Mouse (Mus musculus): ENCODE results near the gene Litaf. TPM values are rescaled to one million over a fixed set of nuclear protein-coding genes. Genes with fewer than 3 reads are reported as not detected.

Litaf gene
- polyA plus RNA-seq, 1 experiment from 2014 or later = 88.9 TPM

- no peaks in the 10 kb centered on the region; the same call in none of the 2 replicates for H3K9me3 ChIP-seq (ENCODE audit: control insufficient read depth, low read length)
- peaks cover 3% of the 10 kb centered on the region; the same call in 1 of the 2 replicates for H3K36me3 ChIP-seq (ENCODE audit: control insufficient read depth, insufficient read depth, low read length)
- ATAC-seq (ENCODE audit: low read depth) = no peak
- H3K4me1 ChIP-seq (ENCODE audit: control insufficient read depth, insufficient read depth, low read length) = 0 out of 2 replicates have a peak, but pooled peaks cover 12% of the 10 kb centered on the region
- no peaks in the 10 kb centered on the region for H3K27me3 ChIP-seq (replicated peaks; ENCODE audit: control insufficient read depth, insufficient read depth, low read length)
- H3K4me3 ChIP-seq (ENCODE audit: low read depth, low read length) = no peak overlapping the region
- H3K4me2 ChIP-seq (ENCODE audit: low read depth, low read length) = no peak overlapping the region
- 56% methylated on average over 9 of the region's 9 CpGs for WGBS
- peak; percentile 74 for DNase-seq (ENCODE audit: low spot score)
- H3K27ac ChIP-seq (replicated peaks; ENCODE audit: low read depth, low read length) = peak overlapping the region; percentile 54
- H3K9ac ChIP-seq (ENCODE audit: low read depth, low read length) = no peak overlapping the region
These were observed 77.7 kb downstream of the Litaf start for GRCm38 (mm10) chr16:10988261-10988660.

- no peak overlapping the region for H3K4me2 ChIP-seq (ENCODE audit: low read depth, low read length)
- DNase-seq (ENCODE audit: low spot score) (no peak), ATAC-seq (ENCODE audit: low read depth) (no peak)
- H3K4me3 ChIP-seq (ENCODE audit: low read depth, low read length) = no peak overlapping the region
- no peak overlapping the region for H3K9ac ChIP-seq (ENCODE audit: low read depth, low read length)
- H3K9me3 ChIP-seq (ENCODE audit: control insufficient read depth, low read length) = no peaks in the 10 kb centered on the region
- no peaks in the 10 kb centered on the region for H3K27me3 ChIP-seq (replicated peaks; ENCODE audit: control insufficient read depth, insufficient read depth, low read length)
- peaks cover 2% of the 10 kb centered on the region; the same call in 1 of the 2 replicates for H3K36me3 ChIP-seq (ENCODE audit: control insufficient read depth, insufficient read depth, low read length)
- H3K27ac ChIP-seq (replicated peaks; ENCODE audit: low read depth, low read length) = no peak overlapping the region
- H3K4me1 ChIP-seq (ENCODE audit: control insufficient read depth, insufficient read depth, low read length) = peaks cover 16% of the 10 kb centered on the region
- 68% methylated on average over 5 of the region's 5 CpGs for WGBS
These were observed 81.4 kb downstream of the Litaf start for GRCm38 (mm10) chr16:10984534-10984933.

GRCm38 (mm10) chr16:10981493-10982070 is 84.4 kb downstream of the Litaf start:
- H3K4me3 ChIP-seq (ENCODE audit: low read depth, low read length) = no peak overlapping the region
- ATAC-seq (ENCODE audit: low read depth) (no peak), DNase-seq (ENCODE audit: low spot score) (no peak)
- H3K9ac ChIP-seq (ENCODE audit: low read depth, low read length) = no peak overlapping the region
- WGBS = 69% methylated on average over 7 of the region's 7 CpGs
- peaks cover 13% of the 10 kb centered on the region for H3K4me1 ChIP-seq (ENCODE audit: control insufficient read depth, insufficient read depth, low read length)
- H3K27me3 ChIP-seq (replicated peaks; ENCODE audit: control insufficient read depth, insufficient read depth, low read length) = no peaks in the 10 kb centered on the region
- H3K36me3 ChIP-seq (ENCODE audit: control insufficient read depth, insufficient read depth, low read length) = no peaks in the 10 kb centered on the region
- no peak overlapping the region for H3K27ac ChIP-seq (replicated peaks; ENCODE audit: low read depth, low read length)
- H3K9me3 ChIP-seq (ENCODE audit: control insufficient read depth, low read length) = no peaks in the 10 kb centered on the region
- H3K4me2 ChIP-seq (ENCODE audit: low read depth, low read length) = no peak overlapping the region

- H3K36me3 ChIP-seq (ENCODE audit: control insufficient read depth, insufficient read depth, low read length) = no peaks in the 10 kb centered on the region
- peak overlapping the region; percentile 71 for H3K27ac ChIP-seq (replicated peaks; ENCODE audit: low read depth, low read length)
- peak; percentile 78 for ATAC-seq (ENCODE audit: low read depth)
- no peak overlapping the region for H3K4me3 ChIP-seq (ENCODE audit: low read depth, low read length)
- peak; percentile 83 for DNase-seq (ENCODE audit: low spot score)
- no peaks in the 10 kb centered on the region for H3K9me3 ChIP-seq (ENCODE audit: control insufficient read depth, low read length)
- H3K9ac ChIP-seq (ENCODE audit: low read depth, low read length) = no peak overlapping the region
- no peak overlapping the region for H3K4me2 ChIP-seq (ENCODE audit: low read depth, low read length)
- no peaks in the 10 kb centered on the region for H3K27me3 ChIP-seq (replicated peaks; ENCODE audit: control insufficient read depth, insufficient read depth, low read length)
- peaks cover 13% of the 10 kb centered on the region for H3K4me1 ChIP-seq (ENCODE audit: control insufficient read depth, insufficient read depth, low read length)
- 26% methylated on average over 11 of the region's 11 CpGs for whole genome bisulfite sequencing
These were observed 86.7 kb downstream of the Litaf start for GRCm38 (mm10) chr16:10979064-10979803.

- Histone ChIP-seq H3K27ac (replicated peaks; ENCODE audit: low read depth, low read length) (no peak overlapping the region), H3K36me3 (ENCODE audit: control insufficient read depth, insufficient read depth, low read length) (0 out of 2 replicates have a peak, but pooled peaks cover 5% of the 10 kb centered on the region), H3K4me1 (ENCODE audit: control insufficient read depth, insufficient read depth, low read length) (peaks cover 13% of the 10 kb centered on the region), H3K9me3 (ENCODE audit: control insufficient read depth, low read length) (no peaks in the 10 kb centered on the region), H3K27me3 (replicated peaks; ENCODE audit: control insufficient read depth, insufficient read depth, low read length) (no peaks in the 10 kb centered on the region), H3K4me2 (ENCODE audit: low read depth, low read length) (no peak overlapping the region), H3K9ac (ENCODE audit: low read depth, low read length) (no peak overlapping the region), H3K4me3 (ENCODE audit: low read depth, low read length) (no peak overlapping the region)
- DNase-seq (ENCODE audit: low spot score) (no peak), ATAC-seq (ENCODE audit: low read depth) (no peak)
- 87% methylated on average over 9 of the region's 9 CpGs for WGBS
These were observed 88.1 kb downstream of the Litaf start for GRCm38 (mm10) chr16:10977877-10978276.

- 70% methylated on average over 11 of the region's 11 CpGs for WGBS
- Histone ChIP-seq H3K9me3 (ENCODE audit: control insufficient read depth, low read length) (no peaks in the 10 kb centered on the region), H3K27me3 (replicated peaks; ENCODE audit: control insufficient read depth, insufficient read depth, low read length) (no peaks in the 10 kb centered on the region), H3K9ac (ENCODE audit: low read depth, low read length) (no peak overlapping the region), H3K4me2 (ENCODE audit: low read depth, low read length) (no peak overlapping the region), H3K36me3 (ENCODE audit: control insufficient read depth, insufficient read depth, low read length) (0 out of 2 replicates have a peak, but pooled peaks cover 11% of the 10 kb centered on the region), H3K4me1 (ENCODE audit: control insufficient read depth, insufficient read depth, low read length) (peaks cover 13% of the 10 kb centered on the region), H3K4me3 (ENCODE audit: low read depth, low read length) (no peak overlapping the region), H3K27ac (replicated peaks; ENCODE audit: low read depth, low read length) (0 out of 2 replicates have a peak overlapping the region, but pooled peaks have one; percentile 33)
- ATAC-seq (ENCODE audit: low read depth) = no peak
- DNase-seq (ENCODE audit: low spot score) = peak; percentile 24
These were observed 89.7 kb downstream of the Litaf start for GRCm38 (mm10) chr16:10976202-10976631.

GRCm38 (mm10) chr16:10974939-10975338 is 91.0 kb downstream of the Litaf start:
- ATAC-seq (ENCODE audit: low read depth) (no peak), DNase-seq (ENCODE audit: low spot score) (no peak)
- Histone ChIP-seq H3K27ac (replicated peaks; ENCODE audit: low read depth, low read length) (no peak overlapping the region), H3K9ac (ENCODE audit: low read depth, low read length) (no peak overlapping the region), H3K27me3 (replicated peaks; ENCODE audit: control insufficient read depth, insufficient read depth, low read length) (no peaks in the 10 kb centered on the region), H3K4me3 (ENCODE audit: low read depth, low read length) (no peak overlapping the region), H3K4me1 (ENCODE audit: control insufficient read depth, insufficient read depth, low read length) (peaks cover 13% of the 10 kb centered on the region), H3K36me3 (ENCODE audit: control insufficient read depth, insufficient read depth, low read length) (0 out of 2 replicates have a peak, but pooled peaks cover 12% of the 10 kb centered on the region), H3K9me3 (ENCODE audit: control insufficient read depth, low read length) (no peaks in the 10 kb centered on the region), H3K4me2 (ENCODE audit: low read depth, low read length) (no peak overlapping the region)
- 74% methylated on average over 5 of the region's 5 CpGs for WGBS

GRCm38 (mm10) chr16:10974037-10974446 is 91.9 kb downstream of the Litaf start:
- Histone ChIP-seq H3K4me3 (ENCODE audit: low read depth, low read length) (no peak overlapping the region), H3K9me3 (ENCODE audit: control insufficient read depth, low read length) (no peaks in the 10 kb centered on the region), H3K9ac (ENCODE audit: low read depth, low read length) (no peak overlapping the region; the same call in 1 of the 2 replicates), H3K4me1 (ENCODE audit: control insufficient read depth, insufficient read depth, low read length) (peaks cover 4% of the 10 kb centered on the region), H3K27me3 (replicated peaks; ENCODE audit: control insufficient read depth, insufficient read depth, low read length) (no peaks in the 10 kb centered on the region), H3K4me2 (ENCODE audit: low read depth, low read length) (no peak overlapping the region), H3K36me3 (ENCODE audit: control insufficient read depth, insufficient read depth, low read length) (0 out of 2 replicates have a peak, but pooled peaks cover 12% of the 10 kb centered on the region), H3K27ac (replicated peaks; ENCODE audit: low read depth, low read length) (no peak overlapping the region)
- 45% methylated on average over 3 of the region's 3 CpGs for WGBS
- no peak for DNase-seq (ENCODE audit: low spot score)
- no peak; the same call in 1 of the 2 replicates for ATAC-seq (ENCODE audit: low read depth)
